Comparison of ENCODE assay signal across 24 mouse cellular contexts in the genomic region with DNA sequence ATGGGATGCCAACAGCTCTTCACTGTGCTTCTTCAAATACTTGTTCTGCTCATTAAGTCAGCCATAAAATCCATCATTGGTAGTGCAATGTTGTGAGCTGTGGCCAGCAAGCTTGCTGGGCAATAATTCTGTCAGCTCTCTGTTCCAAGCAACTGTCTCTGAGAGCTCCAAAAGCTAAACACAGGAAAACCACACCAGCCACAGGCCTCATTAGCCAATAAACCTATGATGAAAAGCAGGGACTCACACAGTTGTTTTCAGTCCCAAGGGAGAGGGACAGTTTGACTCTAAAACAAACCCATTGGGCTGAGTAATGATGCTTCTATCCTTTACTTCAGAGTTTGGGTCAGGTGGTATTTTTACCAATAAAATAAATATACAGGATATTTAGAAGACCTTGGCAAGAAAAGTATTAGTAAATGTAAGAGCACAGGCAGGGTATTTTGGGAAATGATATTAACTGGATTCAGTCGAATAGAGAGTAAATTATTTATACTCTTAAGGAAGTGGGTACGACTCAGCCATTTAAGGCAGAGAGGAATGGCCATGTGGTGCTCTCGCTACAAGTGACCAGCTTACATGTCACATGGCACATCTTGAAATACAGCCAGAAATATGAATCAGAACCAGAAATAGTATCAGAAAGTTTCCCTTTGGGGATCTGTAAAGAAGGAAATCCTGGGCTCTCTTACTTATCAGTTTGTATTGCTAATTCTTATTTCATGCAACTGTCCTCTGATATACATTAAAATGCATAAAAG.
DNase-seq lines count a peak whose midpoint lies in the region; ATAC-seq and TF ChIP-seq lines count a peak whose summit lies in the region.
"Had no signal": no experiment of that assay in that cellular context is flagged by ENCODE, and none has a peak within 500 bp of the region (broad histone marks: within the 10 kb centered on the region; RNA-seq: fewer than 3 reads in every experiment).

No protein-coding gene starts in this region.

- H3K27me3 ChIP-seq in stomach, embryonic 16.5 days (ENCODE audit: control insufficient read depth, insufficient read depth, low read length): 0 out of 2 replicates have a peak, but pooled peaks cover 4% of the 10 kb centered on the region
- no peaks in the 10 kb centered on the region for H3K27me3 ChIP-seq in stomach, postnatal 0 days (ENCODE audit: control insufficient read depth, insufficient read depth, low read length)
- H3K27me3 ChIP-seq in myocyte (ENCODE audit: control insufficient read depth, insufficient read depth, insufficient read length): no peaks in the 10 kb centered on the region
- H3K27me3 ChIP-seq: liver, embryonic 12.5 days; neural tube, embryonic 12.5 days had no signal

- no peak overlapping the region for H3K27ac ChIP-seq in stomach, embryonic 16.5 days (ENCODE audit: low read length)
- no peak overlapping the region for H3K27ac ChIP-seq in stomach, postnatal 0 days (replicated peaks)
- H3K27ac ChIP-seq: embryonic facial prominence, embryonic 10.5 days; forebrain, embryonic 13.5 days; heart, embryonic 13.5 days; limb, embryonic 12.5 days; liver, embryonic 12.5 days; neural tube, embryonic 12.5 days had no signal

- H3K4me3 ChIP-seq in stomach, embryonic 16.5 days (replicated peaks; ENCODE audit: low read length): no peak overlapping the region
- H3K4me3 ChIP-seq in stomach, postnatal 0 days (ENCODE audit: low read depth, low read length): no peak overlapping the region
- H3K4me3 ChIP-seq in myocyte: no peak overlapping the region
- H3K4me3 ChIP-seq: embryonic facial prominence, embryonic 10.5 days; forebrain, embryonic 13.5 days; heart, embryonic 13.5 days; limb, embryonic 12.5 days; liver, embryonic 12.5 days; neural tube, embryonic 12.5 days had no signal

- no peaks in the 10 kb centered on the region for H3K9me3 ChIP-seq in stomach, embryonic 16.5 days (replicated peaks; ENCODE audit: control insufficient read depth, low read length)
- no peaks in the 10 kb centered on the region for H3K9me3 ChIP-seq in stomach, postnatal 0 days (ENCODE audit: control insufficient read depth, low read length)
- H3K9me3 ChIP-seq: embryonic facial prominence, embryonic 10.5 days; forebrain, embryonic 13.5 days; heart, embryonic 13.5 days; limb, embryonic 12.5 days; liver, embryonic 12.5 days; neural tube, embryonic 12.5 days had no signal

- H3K36me3 ChIP-seq in stomach, embryonic 16.5 days (ENCODE audit: control insufficient read depth, insufficient read depth, low read length): no peaks in the 10 kb centered on the region
- no peaks in the 10 kb centered on the region for H3K36me3 ChIP-seq in stomach, postnatal 0 days (ENCODE audit: control insufficient read depth, insufficient read depth, low read length)
- no peaks in the 10 kb centered on the region for H3K36me3 ChIP-seq in myocyte (ENCODE audit: control insufficient read depth, insufficient read depth)
- H3K36me3 ChIP-seq: embryonic facial prominence, embryonic 10.5 days; heart, embryonic 13.5 days; limb, embryonic 12.5 days; liver, embryonic 12.5 days; neural tube, embryonic 12.5 days had no signal

- 58% methylated on average over 3 of the region's 3 CpGs for WGBS in stomach, embryonic 16.5 days
- 50% methylated on average over 3 of the region's 3 CpGs for WGBS in stomach, postnatal 0 days

- H3K79me2 ChIP-seq in myocyte (ENCODE audit: control insufficient read depth, insufficient read depth): no peaks in the 10 kb centered on the region

- no peak overlapping the region for H3K9ac ChIP-seq in stomach, embryonic 16.5 days (ENCODE audit: low read length)
- no peak overlapping the region for H3K9ac ChIP-seq in stomach, postnatal 0 days (ENCODE audit: low read length)
- H3K9ac ChIP-seq: forebrain, embryonic 13.5 days; heart, embryonic 13.5 days; limb, embryonic 12.5 days; liver, embryonic 12.5 days; neural tube, embryonic 12.5 days had no signal

- H3K4me2 ChIP-seq in stomach, embryonic 16.5 days (ENCODE audit: low read depth, low read length): no peak overlapping the region
- H3K4me2 ChIP-seq in stomach, postnatal 0 days (replicated peaks; ENCODE audit: low read depth): no peak overlapping the region
- peak overlapping the region; percentile 47 for H3K4me2 ChIP-seq in myocyte (ENCODE audit: low read depth)
- H3K4me2 ChIP-seq: forebrain, embryonic 13.5 days; heart, embryonic 13.5 days; limb, embryonic 12.5 days; liver, embryonic 12.5 days; midbrain, embryonic 11.5 days; neural tube, embryonic 12.5 days had no signal

- peak; percentile 6 for DNase-seq in adrenal gland, adult 2 months
- no peak for DNase-seq in adrenal gland, postnatal 25 days
- DNase-seq in stomach, postnatal 0 days (ENCODE audit: low spot score): no peak
- no peak for DNase-seq in right cerebral cortex, postnatal 25 days
- DNase-seq: adrenal gland, postnatal 36 days; cerebellum, adult 18-20 months; cerebellum, postnatal 36 days; heart, adult 18-20 months; kidney, adult 9 months; layer of hippocampus, adult 9-11 months; lung, adult 2 months; lung, postnatal 36 days; thymus, adult 2 months had no signal

- H3ac ChIP-seq in myocyte (ENCODE audit: control insufficient read depth, insufficient read length): no peak overlapping the region

- no peak for TF ChIP-seq POLR2A in myocyte (IDR thresholded peaks at IDR 0.05; ENCODE audit: insufficient read length, low read depth)

- no peaks in the 10 kb centered on the region for H3K4me1 ChIP-seq in stomach, embryonic 16.5 days (ENCODE audit: control insufficient read depth, insufficient read depth, low read length)
- no peaks in the 10 kb centered on the region for H3K4me1 ChIP-seq in stomach, postnatal 0 days (replicated peaks; ENCODE audit: control insufficient read depth, insufficient read depth)
- H3K4me1 ChIP-seq: embryonic facial prominence, embryonic 10.5 days; forebrain, embryonic 13.5 days; heart, embryonic 13.5 days; limb, embryonic 12.5 days; liver, embryonic 12.5 days; neural tube, embryonic 12.5 days had no signal

- ATAC-seq in stomach, embryonic 16.5 days (ENCODE audit: insufficient read depth, low FRiP score): 0 out of 2 replicates have a peak, but pooled peaks have one; percentile 58
- no peak for ATAC-seq in stomach, postnatal 0 days (ENCODE audit: low FRiP score, low TSS enrichment)
- peak; percentile 89 for ATAC-seq in common myeloid progenitor, adult 5-6 weeks (replicated peaks; ENCODE audit: low read depth, poor library complexity, severe bottlenecking)
- no peak for ATAC-seq in erythroid progenitor cell, adult 5-6 weeks (replicated peaks; ENCODE audit: low FRiP score, poor library complexity, severe bottlenecking)
- ATAC-seq: forebrain, embryonic 13.5 days; liver, embryonic 12.5 days had no signal

- TF ChIP-seq CTCF in stomach, postnatal 0 days (IDR thresholded peaks at IDR 0.05; ENCODE audit: low read depth): no peak

- TF ChIP-seq EP300 in stomach, postnatal 0 days (optimal IDR thresholded peaks at IDR 0.05): no peak

TF ChIP-seq in myocyte, 11 proteins besides CTCF, POLR2A, EP300 and RAD21:
- TF ChIP-seq USF1 (IDR thresholded peaks at IDR 0.05; ENCODE audit: low read depth) (peak; percentile 82), POLR2AphosphoS2 (IDR thresholded peaks at IDR 0.05; ENCODE audit: insufficient read length, low read depth) (no peak), SRF (IDR thresholded peaks at IDR 0.05; ENCODE audit: control insufficient read depth, insufficient read length, low read depth) (no peak), MYOG (IDR thresholded peaks at IDR 0.05; ENCODE audit: control insufficient read depth in 1 of 3, insufficient read depth in 1 of 3, insufficient read length in 2 of 3, low read depth in 2 of 3) (no peak), CEBPB (IDR thresholded peaks at IDR 0.05; ENCODE audit: insufficient read depth, poor library complexity, severe bottlenecking) (0 out of 2 replicates have a peak, but pooled peaks have one; percentile 51), MYOD1 (IDR thresholded peaks at IDR 0.05; ENCODE audit: control insufficient read depth in 1 of 3, insufficient read length in 2 of 3, low read depth in 2 of 3) (no peak), TCF12 (IDR thresholded peaks at IDR 0.05; ENCODE audit: insufficient read depth, poor library complexity, severe bottlenecking) (no peak), E2F4 (IDR thresholded peaks at IDR 0.05; ENCODE audit: insufficient read depth) (no peak), MAX (IDR thresholded peaks at IDR 0.05; ENCODE audit: low read depth) (no peak), REST (IDR thresholded peaks at IDR 0.05; ENCODE audit: insufficient read depth, insufficient read length) (no peak)

Comparison
In these comparisons a context has a peak if more than half of its experiments do, and no peak if none do; other contexts are left out.
1. ATAC-seq: peak in stomach, embryonic 16.5 days (single experiment) and common myeloid progenitor, adult 5-6 weeks (single experiment); none in stomach, postnatal 0 days (single experiment) and erythroid progenitor cell, adult 5-6 weeks (single experiment).